Mouse (Mus musculus): ENCODE data around the gene Scaf1. TPM values are rescaled to one million over a fixed set of nuclear protein-coding genes. Genes with fewer than 3 reads are reported as not detected.

The Scaf1 gene
- polyA plus RNA-seq (2012; rRNA removed), result 117 and 120 TPM in 2 replicates

DNA sequence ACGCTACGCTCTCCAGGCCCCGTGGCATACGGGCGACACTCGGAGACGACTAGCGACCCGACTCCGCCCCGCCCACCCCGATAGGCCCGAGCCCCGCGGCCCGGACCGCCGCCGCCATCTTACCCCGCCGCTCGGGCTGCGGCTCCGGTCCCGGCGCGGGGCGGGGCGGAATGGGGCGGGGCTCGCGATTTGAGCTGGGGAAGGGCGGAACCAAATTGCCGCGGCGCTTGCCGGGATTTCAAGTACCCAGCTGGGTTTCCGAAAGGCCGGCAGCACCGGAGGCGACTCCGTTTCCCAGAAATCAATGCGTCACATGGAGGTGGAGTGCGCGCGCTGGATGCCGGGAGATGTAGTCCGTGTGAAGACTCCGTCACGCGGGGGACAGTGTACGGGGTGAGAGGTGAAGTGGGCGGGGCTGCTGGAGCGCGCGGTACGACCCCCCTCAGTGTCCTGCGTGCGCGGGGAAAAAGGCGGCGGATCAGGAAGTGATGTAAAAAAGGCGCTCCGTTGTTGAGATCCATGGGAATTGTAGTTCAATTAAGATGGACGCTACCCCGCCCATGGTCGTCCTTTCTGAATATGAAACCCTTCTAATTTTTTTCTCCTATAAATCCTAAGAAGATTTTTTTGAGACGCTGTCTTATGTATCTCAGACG, at the start of gene Scaf1:
Gene Scaf1 (minus strand): TSS at position 407 of the 656 bp plus-strand sequence.

DNA sequence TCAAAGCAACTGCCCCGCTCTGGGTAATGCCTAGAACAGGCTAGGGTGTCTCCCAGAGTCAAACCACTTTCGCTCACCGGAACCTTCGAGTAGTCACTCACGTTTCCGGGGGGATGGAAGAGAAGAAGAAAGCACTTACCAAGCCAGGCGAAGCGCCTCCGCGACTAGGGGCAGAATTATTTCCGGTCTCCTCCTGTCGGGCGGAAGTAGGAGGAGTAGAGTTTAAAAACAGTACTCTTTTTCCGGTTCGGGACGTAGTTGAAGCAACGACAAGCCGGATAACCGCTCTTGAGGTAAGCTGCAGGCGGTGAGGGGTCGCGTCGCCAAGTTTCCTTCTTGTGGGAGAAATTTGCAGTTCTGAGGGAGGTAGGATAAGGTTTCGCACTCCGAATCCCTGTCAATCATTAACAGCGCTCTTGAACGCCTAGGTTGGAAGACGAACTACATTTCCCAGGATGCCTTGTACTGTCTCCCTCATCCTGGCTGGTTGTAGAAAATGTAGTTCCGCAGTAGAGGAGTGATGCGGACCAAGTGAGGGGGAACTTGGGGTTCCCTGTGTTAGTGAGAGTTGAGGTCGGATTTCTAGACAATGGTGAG, 46.2 kb upstream of the Scaf1 start, which contains the start of the genes Nosip and Prrg2:
Gene Nosip (plus strand): TSS at position 191 of the 597 bp plus-strand sequence.
Gene Prrg2 (minus strand): TSS at position 439 of the 597 bp plus-strand sequence.

DNA sequence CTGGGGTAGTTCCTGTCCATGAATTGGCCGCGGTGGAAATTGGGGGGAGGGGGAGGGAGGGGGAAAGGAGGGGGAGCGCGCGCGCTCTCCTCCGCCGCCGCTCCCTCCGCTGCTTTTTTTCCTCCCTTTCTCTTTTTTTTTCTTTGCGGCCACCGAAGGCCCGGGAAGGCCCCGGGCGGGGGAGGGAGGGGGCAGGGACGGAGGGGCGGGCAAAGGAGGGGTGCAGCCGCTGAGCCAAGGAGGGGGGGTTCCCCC, 36.6 kb upstream of the Scaf1 start, which contains the start of gene Prr12:
Gene Prr12 (minus strand): TSS at position 20 of the 255 bp plus-strand sequence.

DNA sequence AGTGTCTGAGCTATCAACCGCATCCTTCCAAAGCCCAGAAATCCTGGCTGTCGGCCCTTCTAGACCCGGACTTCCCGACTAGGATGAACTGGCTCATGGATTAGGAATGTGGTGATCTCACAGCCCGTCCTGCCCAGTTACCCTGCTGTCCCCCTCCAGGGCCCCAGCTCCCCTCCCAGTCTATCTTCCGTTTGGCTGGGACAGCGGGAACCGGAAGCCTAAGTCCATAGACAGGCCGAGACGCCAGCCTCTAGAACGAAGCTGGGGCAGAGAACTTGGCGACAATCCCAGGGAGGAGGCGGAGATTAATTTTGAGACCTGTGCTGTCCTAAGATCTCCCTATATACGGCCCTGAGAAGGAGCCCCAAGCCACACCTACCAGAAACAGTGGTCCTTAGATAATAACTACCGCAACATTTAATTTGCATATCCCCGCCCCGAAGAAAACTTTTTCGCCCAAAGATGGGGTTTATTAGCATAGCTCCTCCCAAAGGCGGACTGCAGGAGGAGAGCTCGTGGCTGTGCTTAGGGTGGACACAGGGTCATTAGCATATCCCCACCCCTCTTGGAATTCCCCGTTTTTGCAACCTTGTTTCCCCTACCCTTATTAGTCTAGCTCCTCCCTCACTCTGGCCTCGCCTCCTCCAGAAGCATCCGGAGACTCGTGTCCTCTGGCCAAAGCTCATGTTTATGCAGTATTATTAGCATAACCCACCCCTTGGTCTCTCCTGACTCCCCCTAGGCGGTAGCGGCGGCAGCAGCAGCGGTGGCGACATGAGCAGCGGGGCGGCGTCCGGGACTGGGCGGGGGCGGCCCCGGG, 1.3 kb upstream of the Scaf1 start, which contains the start of gene Rras:
Gene Rras (plus strand): TSS at position 720 of the 820 bp plus-strand sequence.

GRCm38 (mm10) chr7:44998501-44998955, 17.6 kb downstream of the Scaf1 start, which contains the start of gene Bcl2l12:
Gene Bcl2l12 (minus strand): TSS chr7:44998712.

DNA sequence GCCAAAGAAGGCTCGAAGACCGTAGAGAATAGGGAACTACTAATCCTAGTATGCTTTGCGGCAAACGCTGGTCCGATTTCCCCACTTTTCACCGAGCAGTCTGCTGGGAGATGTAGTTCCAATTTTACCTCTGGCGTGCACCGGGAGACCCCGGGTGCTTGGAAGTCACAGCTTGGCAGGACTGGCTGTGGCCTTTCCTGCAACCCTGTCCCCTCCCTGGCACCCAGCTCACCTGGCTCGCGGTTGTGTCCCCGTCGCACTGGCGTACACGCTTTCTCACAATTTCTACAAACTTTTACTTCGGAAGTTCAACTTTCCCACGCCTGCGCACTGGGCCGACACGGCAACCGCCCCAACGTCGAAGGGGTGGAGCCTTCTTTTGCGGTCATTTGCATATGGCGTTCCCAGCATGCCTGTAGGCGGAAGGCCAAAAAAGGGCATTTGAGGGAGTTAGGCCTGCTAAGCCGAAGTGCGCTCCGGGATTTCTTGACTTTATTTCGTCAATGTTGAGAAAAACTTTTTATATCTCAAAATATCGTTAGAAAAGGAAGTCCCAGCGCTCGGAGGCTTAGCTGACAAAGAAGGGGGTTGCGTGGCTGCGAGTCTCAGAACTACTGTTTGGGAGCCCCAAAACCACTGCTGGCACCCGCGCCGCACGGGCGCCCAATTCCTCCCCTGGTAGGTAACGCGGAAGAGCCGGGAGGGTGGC, 18.8 kb downstream of the Scaf1 start, which contains the start of gene Irf3:
Gene Irf3 (plus strand): TSS at position 418 of the 709 bp plus-strand sequence.

GRCm38 (mm10) chr7:44986192-44986878, 29.8 kb downstream of the Scaf1 start, which contains the start of gene Prmt1:
Gene Prmt1 (minus strand): TSS chr7:44986568.

GRCm38 (mm10) chr7:44974383-44975116, 41.6 kb downstream of the Scaf1 start, which contains the start of gene Cpt1c:
Gene Cpt1c (minus strand): TSS chr7:44974851.

Other genes with a start within 250 kb of the Scaf1 start
- gene Nup62, start 200.3 kb downstream of the Scaf1 start, polyA plus RNA-seq (2012; rRNA removed), result 72.4 and 77.2 TPM in 2 replicates
- gene Il4i1, start 200.0 kb downstream of the Scaf1 start, polyA plus RNA-seq (2012; rRNA removed), result 0.54 and 0.94 TPM in 2 replicates
- 27.3 and 31.7 TPM in 2 replicates for gene Atf5, start 199.7 kb downstream of the Scaf1 start, polyA plus RNA-seq (2012; rRNA removed)
- 124 and 138 TPM in 2 replicates for gene Akt1s1, start 167.4 kb downstream of the Scaf1 start, polyA plus RNA-seq (2012; rRNA removed)
- 94.9 and 108 TPM in 2 replicates for gene Tbc1d17, start 167.3 kb downstream of the Scaf1 start, polyA plus RNA-seq (2012; rRNA removed)
- gene Pnkp, start 159.2 kb downstream of the Scaf1 start, polyA plus RNA-seq (2012; rRNA removed), result 37.0 and 37.3 TPM in 2 replicates
- gene Ptov1, start 146.6 kb downstream of the Scaf1 start, polyA plus RNA-seq (2012; rRNA removed), result 775 and 803 TPM in 2 replicates
- gene Med25, start 123.7 kb downstream of the Scaf1 start, polyA plus RNA-seq (2012; rRNA removed), result 175 and 202 TPM in 2 replicates
- gene Fuz, start 120.3 kb downstream of the Scaf1 start, polyA plus RNA-seq (2012; rRNA removed), result 33.8 and 34.7 TPM in 2 replicates
- 135 and 148 TPM in 2 replicates for gene Ap2a1, start 86.9 kb downstream of the Scaf1 start, polyA plus RNA-seq (2012; rRNA removed)
- gene Tsks, start 73.2 kb downstream of the Scaf1 start, polyA plus RNA-seq (2012; rRNA removed), result 0.04 and 0.23 TPM in 2 replicates
- 110 and 111 TPM in 2 replicates for gene Cpt1c, start 41.5 kb downstream of the Scaf1 start, polyA plus RNA-seq (2012; rRNA removed)
- 763 and 875 TPM in 2 replicates for gene Prmt1, start 29.8 kb downstream of the Scaf1 start, polyA plus RNA-seq (2012; rRNA removed)
- gene Irf3, start 18.7 kb downstream of the Scaf1 start, polyA plus RNA-seq (2012; rRNA removed), result 131 and 137 TPM in 2 replicates
- 31.9 and 33.7 TPM in 2 replicates for gene Bcl2l12, start 17.7 kb downstream of the Scaf1 start, polyA plus RNA-seq (2012; rRNA removed)
- gene Rras, start 1.6 kb upstream of the Scaf1 start, polyA plus RNA-seq (2012; rRNA removed), result 18.7 and 27.8 TPM in 2 replicates
- gene Prr12, start 36.5 kb upstream of the Scaf1 start, polyA plus RNA-seq (2012; rRNA removed), result 19.6 and 25.2 TPM in 2 replicates
- gene Nosip, start 46.1 kb upstream of the Scaf1 start, polyA plus RNA-seq (2012; rRNA removed), result 88.9 and 93.3 TPM in 2 replicates
- gene Prrg2, start 46.3 kb upstream of the Scaf1 start, polyA plus RNA-seq (2012; rRNA removed), result 24.3 and 28.4 TPM in 2 replicates
- gene Rcn3, start 75.9 kb upstream of the Scaf1 start, polyA plus RNA-seq (2012; rRNA removed), result 110 and 224 TPM in 2 replicates
- gene Fcgrt, start 87.5 kb upstream of the Scaf1 start, polyA plus RNA-seq (2012; rRNA removed), result 15.9 and 27.0 TPM in 2 replicates
- 611 and 637 TPM in 2 replicates for gene Rps11, start 108.1 kb upstream of the Scaf1 start, polyA plus RNA-seq (2012; rRNA removed)
- 2,227 and 2,905 TPM in 2 replicates for gene Rpl13a, start 112.4 kb upstream of the Scaf1 start, polyA plus RNA-seq (2012; rRNA removed)
- 0.25 TPM in 2 replicates for gene Gm45713, start 119.9 kb upstream of the Scaf1 start, polyA plus RNA-seq (2012; rRNA removed)
- 7.7 and 10.8 TPM in 2 replicates for gene Flt3l, start 120.1 kb upstream of the Scaf1 start, polyA plus RNA-seq (2012; rRNA removed)
- gene Pih1d1, start 137.9 kb upstream of the Scaf1 start, polyA plus RNA-seq (2012; rRNA removed), result 129 and 134 TPM in 2 replicates
- 31.8 and 33.0 TPM in 2 replicates for gene Aldh16a1, start 138.2 kb upstream of the Scaf1 start, polyA plus RNA-seq (2012; rRNA removed)
- 12.2 and 25.0 TPM in 2 replicates for gene Slc17a7, start 147.6 kb upstream of the Scaf1 start, polyA plus RNA-seq (2012; rRNA removed)
- 0.05 and 0.21 TPM in 2 replicates for gene Gfy, start 163.2 kb upstream of the Scaf1 start, polyA plus RNA-seq (2012; rRNA removed)
- 0.20 and 0.23 TPM in 2 replicates for gene Pth2, start 164.6 kb upstream of the Scaf1 start, polyA plus RNA-seq (2012; rRNA removed)
- 0.88 and 1.1 TPM in 2 replicates for gene Ccdc155, start 188.5 kb upstream of the Scaf1 start, polyA plus RNA-seq (2012; rRNA removed)
- gene Dkkl1, start 195.8 kb upstream of the Scaf1 start, polyA plus RNA-seq (2012; rRNA removed), result 2.0 and 3.2 TPM in 2 replicates
- gene Tead2, start 199.4 kb upstream of the Scaf1 start, polyA plus RNA-seq (2012; rRNA removed), result 257 and 271 TPM in 2 replicates
- gene Cd37, start 222.8 kb upstream of the Scaf1 start, polyA plus RNA-seq (2012; rRNA removed), result 1.6 and 1.8 TPM in 2 replicates
- gene Slc6a16, start 224.7 kb upstream of the Scaf1 start, polyA plus RNA-seq (2012; rRNA removed), result 0.61 and 0.96 TPM in 2 replicates

Measured in central nervous system, embryonic 14 days (tissue).